Mouse (Mus musculus) limb, embryonic 15.5 days (tissue): ENCODE results near the gene Ghr. TPM values are rescaled to one million over a fixed set of nuclear protein-coding genes. Genes with fewer than 3 reads are reported as not detected.

Experiments
- ATAC-seq: fragments of 200-750 bp; cut with Nextera tagmentation; 2 replicates; pipeline ENCODE4 v1.8.0; 2017; ENCODE audit warnings: low read depth, moderate TSS enrichment; ENCODE audit not compliant: insufficient number of reproducible peaks, low FRiP score, low TSS enrichment
- H3K27ac ChIP-seq: fragments of 300-500 bp; sonication (generic); 2 replicates; pipeline ENCODE4 v1.5.1; 2015; ENCODE audit warnings: moderate library complexity, mild to moderate bottlenecking, inconsistent platforms
- H3K27me3 ChIP-seq: fragments of 300-500 bp; sonication (generic); 2 replicates; pipeline ENCODE4 v1.6.1; 2015; ENCODE audit warnings: inconsistent platforms
- H3K36me3 ChIP-seq: fragments of 300-500 bp; sonication (generic); 2 replicates; pipeline ENCODE4 v1.6.1; 2015; ENCODE audit warnings: inconsistent platforms
- H3K4me1 ChIP-seq: fragments of 300-500 bp; sonication (generic); 2 replicates; pipeline ENCODE4 v1.6.1; 2015; ENCODE audit warnings: inconsistent platforms
- H3K4me2 ChIP-seq: fragments of 300-500 bp; sonication (generic); 2 replicates; pipeline ENCODE4 v1.6.1; 2015; ENCODE audit warnings: mild to moderate bottlenecking, inconsistent platforms
- H3K4me3 ChIP-seq: fragments of 300-500 bp; sonication (generic); 2 replicates; pipeline ENCODE4 v1.5.1; 2015; ENCODE audit warnings: mild to moderate bottlenecking, inconsistent platforms
- H3K9ac ChIP-seq: fragments of 300-500 bp; sonication (generic); 2 replicates; pipeline ENCODE4 v1.6.1; 2015; ENCODE audit warnings: inconsistent platforms
- H3K9me3 ChIP-seq: fragments of 300-500 bp; sonication (generic); 2 replicates; pipeline ENCODE4 v1.6.1; 2016; ENCODE audit warnings: inconsistent platforms
- WGBS: fragments of 180-500 bp; shearing (Covaris S2); methylation state at CpG from one replicate; pipeline ENCODE4 v1.1.7; 2015; 5-methylcytosine and 5-hydroxymethylcytosine counted together
- polyA plus RNA-seq: library from polyadenylated mRNA; unstranded; fragments of >200 nt; fragmentation: Nextera tagmentation; extraction: Ambion mirVana; gene quantifications from 2 replicates; pipeline ENCODE4 v1.2.1, GENCODE M21; 2015

Gene Ghr
- 73.8 and 83.3 TPM in 2 replicates for polyA plus RNA-seq

- H3K4me2 ChIP-seq: peak within 1 kb of the TSS; percentile 63
- under 1% methylated on average over 43 of the region's 52 CpGs for WGBS
- ATAC-seq: peak; percentile 90
These were observed at the start of gene Ghr for GRCm38 (mm10) chr15:3582807-3583636. TSS of gene Ghr (minus strand) at chr15:3583492.

GRCm38 (mm10) chr15:3622746-3623145, 39.5 kb upstream of the Ghr start:
- Histone ChIP-seq H3K9ac (no peak overlapping the region), H3K27ac (no peak overlapping the region), H3K4me2 (no peak overlapping the region), H3K36me3 (no peaks in the 10 kb centered on the region), H3K9me3 (no peaks in the 10 kb centered on the region), H3K4me1 (no peaks in the 10 kb centered on the region), H3K27me3 (no peaks in the 10 kb centered on the region), H3K4me3 (no peak overlapping the region)
- ATAC-seq: no peak

More at GRCm38 (mm10) chr15:3582807-3583636, at the start of gene Ghr:
- Histone ChIP-seq H3K9me3 (no peaks in the 10 kb centered on the region), H3K4me3 (peak within 1 kb of the TSS; percentile 79), H3K36me3 (no peaks in the 10 kb centered on the region), H3K9ac (peak within 1 kb of the TSS; percentile 82), H3K4me1 (peaks cover 20% of the 10 kb centered on the region), H3K27me3 (no peaks in the 10 kb centered on the region), H3K27ac (peak within 1 kb of the TSS; percentile 97)

GRCm38 (mm10) chr15:3620368-3620767, 37.1 kb upstream of the Ghr start:
- Histone ChIP-seq H3K4me2 (no peak overlapping the region), H3K27me3 (no peaks in the 10 kb centered on the region), H3K27ac (no peak overlapping the region), H3K4me1 (no peaks in the 10 kb centered on the region), H3K4me3 (no peak overlapping the region), H3K9me3 (no peaks in the 10 kb centered on the region), H3K36me3 (no peaks in the 10 kb centered on the region), H3K9ac (no peak overlapping the region)
- WGBS: 85% methylated on average over 3 of the region's 3 CpGs
- ATAC-seq: no peak

GRCm38 (mm10) chr15:3618311-3618710, 35.0 kb upstream of the Ghr start:
- Histone ChIP-seq H3K27ac (no peak overlapping the region), H3K4me3 (no peak overlapping the region), H3K27me3 (no peaks in the 10 kb centered on the region), H3K9ac (no peak overlapping the region), H3K9me3 (no peaks in the 10 kb centered on the region), H3K4me2 (no peak overlapping the region), H3K4me1 (no peaks in the 10 kb centered on the region), H3K36me3 (no peaks in the 10 kb centered on the region)
- WGBS: 96% methylated on average over 3 of the region's 3 CpGs
- ATAC-seq: no peak

DNA sequence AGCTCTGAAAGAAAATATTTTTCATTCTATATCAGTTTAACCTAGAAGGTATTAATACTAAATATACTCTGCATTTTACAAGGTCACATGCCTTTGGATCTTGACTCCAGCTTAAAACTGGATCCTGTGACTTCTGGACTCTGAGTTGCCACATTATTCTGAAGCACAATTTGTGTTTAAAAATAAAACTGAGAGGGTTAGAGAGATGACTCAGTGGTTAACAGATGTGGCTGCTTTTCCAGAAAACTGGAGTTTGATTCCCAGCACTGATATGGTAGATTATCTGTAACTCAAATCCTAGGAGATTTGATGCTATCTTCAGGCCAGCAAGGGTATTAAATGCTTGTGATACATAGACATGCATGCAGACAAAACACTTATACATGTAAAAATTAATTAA, 28.7 kb upstream of the Ghr start:
- no peak overlapping the region for H3K4me2 ChIP-seq
- no peaks in the 10 kb centered on the region for H3K4me1 ChIP-seq
- ATAC-seq: no peak
- no peaks in the 10 kb centered on the region for H3K9me3 ChIP-seq
- H3K9ac ChIP-seq: no peak overlapping the region
- H3K36me3 ChIP-seq: no peaks in the 10 kb centered on the region
- no peak overlapping the region for H3K27ac ChIP-seq
- H3K4me3 ChIP-seq: no peak overlapping the region
- H3K27me3 ChIP-seq: no peaks in the 10 kb centered on the region

GRCm38 (mm10) chr15:3607951-3608350, 24.7 kb upstream of the Ghr start:
- no peaks in the 10 kb centered on the region for H3K27me3 ChIP-seq
- WGBS: 85% methylated on average over 3 of the region's 3 CpGs
- no peak overlapping the region for H3K9ac ChIP-seq
- H3K27ac ChIP-seq: no peak overlapping the region
- no peak overlapping the region for H3K4me2 ChIP-seq
- H3K4me3 ChIP-seq: no peak overlapping the region
- H3K9me3 ChIP-seq: no peaks in the 10 kb centered on the region
- ATAC-seq: no peak
- H3K36me3 ChIP-seq: no peaks in the 10 kb centered on the region
- H3K4me1 ChIP-seq: no peaks in the 10 kb centered on the region

DNA sequence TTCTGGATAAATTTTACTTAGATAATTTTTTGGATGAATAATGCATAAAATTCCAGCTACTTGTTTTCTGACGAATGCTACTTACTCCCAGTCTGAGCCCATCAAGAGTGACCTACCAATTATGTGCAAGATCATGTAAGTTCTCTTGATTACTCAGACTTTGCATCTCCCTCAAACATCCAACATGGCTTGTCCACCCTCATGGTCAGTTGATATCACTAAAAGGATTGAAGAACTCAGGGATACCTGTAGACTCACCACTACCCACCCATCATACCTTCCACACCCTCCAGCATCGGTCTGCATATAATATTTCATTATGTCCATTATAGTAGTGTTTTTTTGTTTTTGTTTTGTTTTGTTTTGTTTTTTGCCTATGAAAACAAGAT, 18.8 kb upstream of the Ghr start:
- WGBS: 91% methylated on average over 2 of the region's 2 CpGs
- Histone ChIP-seq H3K4me1 (no peaks in the 10 kb centered on the region), H3K27me3 (no peaks in the 10 kb centered on the region), H3K4me3 (no peak overlapping the region), H3K27ac (no peak overlapping the region), H3K9me3 (no peaks in the 10 kb centered on the region), H3K36me3 (no peaks in the 10 kb centered on the region), H3K4me2 (no peak overlapping the region), H3K9ac (no peak overlapping the region)
- no peak for ATAC-seq

- Histone ChIP-seq H3K4me2 (no peak overlapping the region), H3K4me1 (no peaks in the 10 kb centered on the region), H3K9me3 (no peaks in the 10 kb centered on the region), H3K27ac (no peak overlapping the region), H3K4me3 (no peak overlapping the region), H3K36me3 (no peaks in the 10 kb centered on the region), H3K27me3 (no peaks in the 10 kb centered on the region), H3K9ac (no peak overlapping the region)
- no peak for ATAC-seq
- WGBS: 73% methylated on average over 4 of the region's 4 CpGs
These were observed 18.3 kb upstream of the Ghr start for GRCm38 (mm10) chr15:3601422-3602097.

- H3K27me3 ChIP-seq: no peaks in the 10 kb centered on the region
- H3K4me1 ChIP-seq: no peaks in the 10 kb centered on the region
- no peak overlapping the region for H3K4me2 ChIP-seq
- no peaks in the 10 kb centered on the region for H3K36me3 ChIP-seq
- no peak for ATAC-seq
- H3K4me3 ChIP-seq: no peak overlapping the region
- WGBS: 66% methylated on average over 2 of the region's 2 CpGs
- H3K27ac ChIP-seq: no peak overlapping the region
- no peaks in the 10 kb centered on the region for H3K9me3 ChIP-seq
- no peak overlapping the region for H3K9ac ChIP-seq
These were observed 4.6 kb upstream of the Ghr start for GRCm38 (mm10) chr15:3587879-3588278.

DNA sequence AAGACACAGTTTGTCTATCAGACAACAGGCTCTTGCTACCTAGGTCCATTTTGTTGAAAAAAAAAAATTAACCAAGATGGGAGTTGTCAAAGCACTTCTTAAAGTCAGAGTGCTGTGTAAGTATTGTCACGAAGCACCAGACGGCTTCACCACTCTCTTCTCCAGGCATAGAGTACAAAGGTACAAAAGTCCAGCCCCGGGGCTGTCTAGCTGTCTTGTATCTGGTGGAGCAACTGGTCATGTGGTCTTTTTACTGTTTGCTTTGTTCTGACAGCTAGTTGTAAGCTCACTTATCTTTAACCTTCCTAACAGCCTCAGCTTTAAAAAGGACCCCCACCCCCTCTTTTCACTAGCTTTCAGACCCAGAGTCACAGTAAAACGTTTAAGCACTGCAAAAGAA, 1.1 kb upstream of the Ghr start:
- no peak overlapping the region for H3K9ac ChIP-seq
- no peak overlapping the region for H3K27ac ChIP-seq
- no peak overlapping the region for H3K4me3 ChIP-seq
- WGBS: 38% methylated on average over 4 of the region's 4 CpGs
- H3K4me2 ChIP-seq: no peak overlapping the region
- no peaks in the 10 kb centered on the region for H3K36me3 ChIP-seq
- H3K9me3 ChIP-seq: no peaks in the 10 kb centered on the region
- no peaks in the 10 kb centered on the region for H3K27me3 ChIP-seq
- peaks cover 13% of the 10 kb centered on the region for H3K4me1 ChIP-seq
- no peak for ATAC-seq

DNA sequence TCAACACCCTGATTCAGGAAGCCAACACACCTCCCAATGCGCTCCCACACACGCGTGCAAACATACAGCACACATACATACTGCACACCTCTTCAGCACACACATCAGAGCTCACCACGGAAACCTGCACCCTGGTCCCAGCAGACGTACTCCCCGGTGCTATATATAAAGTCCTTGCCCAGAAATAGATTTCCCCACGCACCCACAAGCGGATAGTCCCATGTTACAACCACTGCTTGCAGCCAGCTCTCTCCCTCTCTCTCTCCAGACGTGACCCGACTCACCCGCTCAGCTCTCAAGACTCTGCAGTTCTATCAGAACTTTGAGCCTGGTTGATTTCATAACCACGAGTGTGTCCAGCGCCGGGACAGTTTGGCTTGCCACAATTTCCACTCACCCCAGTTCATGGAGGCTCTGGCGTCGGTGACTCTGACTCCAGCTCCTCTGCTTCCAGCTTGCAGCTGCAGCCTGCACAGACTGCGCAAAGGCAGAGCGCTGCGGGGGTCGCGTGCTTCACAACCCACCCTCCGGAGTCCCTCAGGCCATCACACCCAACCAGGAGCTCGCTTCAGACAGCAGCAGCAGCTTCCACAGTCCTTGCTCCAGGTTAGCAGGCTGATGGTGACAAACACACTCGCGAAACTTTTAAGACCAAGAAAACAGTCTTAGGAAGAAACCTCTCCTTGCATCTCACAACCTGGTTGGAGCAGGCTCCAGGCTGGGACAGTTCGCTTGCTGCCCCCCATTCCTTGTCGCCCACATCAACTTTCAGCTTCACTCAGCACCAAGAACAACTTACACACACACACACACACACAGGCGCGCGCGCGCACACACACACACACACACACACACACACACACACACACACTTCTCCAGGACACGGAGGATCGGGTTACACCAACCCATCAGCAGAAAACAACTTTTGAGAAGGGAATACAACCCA, 1.2 kb downstream of the Ghr start:
- no peaks in the 10 kb centered on the region for H3K27me3 ChIP-seq
- H3K4me2 ChIP-seq: peak overlapping the region; percentile 63
- peak overlapping the region; percentile 97 for H3K27ac ChIP-seq
- H3K4me1 ChIP-seq: peaks cover 20% of the 10 kb centered on the region
- peak; percentile 72 for ATAC-seq
- no peaks in the 10 kb centered on the region for H3K9me3 ChIP-seq
- 5% methylated on average over 34 of the region's 34 CpGs for WGBS
- peak overlapping the region; percentile 79 for H3K4me3 ChIP-seq
- H3K36me3 ChIP-seq: no peaks in the 10 kb centered on the region
- H3K9ac ChIP-seq: peak overlapping the region; percentile 49
